Mouse (Mus musculus) cortical plate, adult 2 months (tissue): ENCODE results near the gene Gata5.

Source experiments
- CTCF ChIP-seq: fragments of 200-500 bp; IDR thresholded peaks from 2 replicates; pipeline ENCODE4 v1.5.1; 2011; ENCODE audit warnings: mild to moderate bottlenecking, control low read depth, low read length; ENCODE audit not compliant: insufficient read depth; ENCODE audit errors: extremely low read depth
- POLR2A ChIP-seq: fragments of 200-500 bp; IDR thresholded peaks from 2 replicates; pipeline ENCODE4 v1.6.1; 2011; ENCODE audit warnings: mild to moderate bottlenecking, low read length, control low read depth; ENCODE audit not compliant: insufficient read depth; ENCODE audit errors: extremely low read depth

GRCm38 (mm10) chr2:180376730-180377129 lies 42.2 kb upstream of the Gata5 start:
- TF ChIP-seq POLR2A: no peak
- TF ChIP-seq CTCF: no peak
